Mouse (Mus musculus) bone marrow, adult 2 months (tissue): ENCODE results near the gene Adipor2. TPM values are rescaled to one million over a fixed set of nuclear protein-coding genes. Genes with fewer than 3 reads are reported as not detected.

Source experiments
- H3K27ac ChIP-seq: fragments of 200-500 bp; 2 replicates; pipeline ENCODE4 v1.5.1; 2012; ENCODE audit warnings: low read depth, mild to moderate bottlenecking, control low read depth, inconsistent platforms, low read length; ENCODE audit not compliant: control insufficient read depth, poor library complexity, insufficient read depth
- H3K4me1 ChIP-seq: fragments of 200-500 bp; 2 replicates; pipeline ENCODE4 v1.6.1; 2011; ENCODE audit warnings: low read length; ENCODE audit not compliant: control insufficient read depth, insufficient read depth
- H3K4me3 ChIP-seq: fragments of 200-500 bp; replicated peaks from 2 replicates; pipeline ENCODE3; 2011; ENCODE audit warnings: mild to moderate bottlenecking, low read depth, low read length, control low read depth; ENCODE audit not compliant: control insufficient read depth
- CTCF ChIP-seq: fragments of 200-500 bp; IDR thresholded peaks from 2 replicates; pipeline ENCODE4 v1.5.1; 2011; ENCODE audit warnings: low read length, control low read depth; ENCODE audit not compliant: control insufficient read depth, insufficient read depth
- POLR2A ChIP-seq: fragments of 200-500 bp; IDR thresholded peaks from 2 replicates; pipeline ENCODE4 v1.6.1; 2011; ENCODE audit warnings: low read depth, mild to moderate bottlenecking, control low read depth, low read length, borderline replicate concordance; ENCODE audit not compliant: control insufficient read depth
- WGBS: fragments of 180-500 bp; shearing (Covaris S2); methylation state at CpG from one replicate; pipeline ENCODE4 v1.1.7; 2018; 5-methylcytosine and 5-hydroxymethylcytosine counted together
- polyA plus RNA-seq: library from polyadenylated mRNA; stranded (reverse); fragments of >200 nt; gene quantifications from 2 replicates; pipeline ENCODE4 v1.2.4, GENCODE M21; 2011; ENCODE audit warnings: low replicate concordance; ENCODE audit not compliant: missing spikeins, insufficient read depth, insufficient read length

The Adipor2 gene
- polyA plus RNA-seq, 1 experiment, result 30.2 TPM

GRCm38 (mm10) chr6:119314751-119315476 is 102.6 kb downstream of the Adipor2 start:
- Histone ChIP-seq H3K4me3 (no peak overlapping the region), H3K4me1 (no peaks in the 10 kb centered on the region), H3K27ac (no peak overlapping the region)
- TF ChIP-seq CTCF (no peak), POLR2A (no peak)
- 42% methylated on average over 7 of the region's 7 CpGs for WGBS

GRCm38 (mm10) chr6:119313588-119314375 is 103.7 kb downstream of the Adipor2 start:
- Histone ChIP-seq H3K4me3 (no peak overlapping the region), H3K4me1 (no peaks in the 10 kb centered on the region), H3K27ac (no peak overlapping the region)
- TF ChIP-seq POLR2A (no peak), CTCF (no peak)
- 79% methylated on average over 14 of the region's 14 CpGs for WGBS

- no peak overlapping the region for H3K4me3 ChIP-seq
- WGBS, result 60% methylated on average over 3 of the region's 3 CpGs
- no peak overlapping the region for H3K27ac ChIP-seq
- TF ChIP-seq CTCF, result no peak
- TF ChIP-seq POLR2A, result no peak
- no peaks in the 10 kb centered on the region for H3K4me1 ChIP-seq
Observed at GRCm38 (mm10) chr6:119313096-119313495, 104.4 kb downstream of the Adipor2 start.

GRCm38 (mm10) chr6:119312381-119312780 is 105.1 kb downstream of the Adipor2 start:
- no peak for TF ChIP-seq CTCF
- no peak for TF ChIP-seq POLR2A
- H3K4me1 ChIP-seq, result no peaks in the 10 kb centered on the region
- WGBS, result 69% methylated on average over 6 of the region's 6 CpGs
- H3K27ac ChIP-seq, result no peak overlapping the region
- no peak overlapping the region for H3K4me3 ChIP-seq

GRCm38 (mm10) chr6:119310176-119310575 is 107.3 kb downstream of the Adipor2 start:
- Histone ChIP-seq H3K4me3 (no peak overlapping the region), H3K4me1 (no peaks in the 10 kb centered on the region), H3K27ac (no peak overlapping the region)
- no peak for TF ChIP-seq POLR2A
- TF ChIP-seq CTCF, result no peak
- 61% methylated on average over 9 of the region's 9 CpGs for WGBS

- 77% methylated on average over 10 of the region's 10 CpGs for WGBS
Observed at GRCm38 (mm10) chr6:119307867-119308413, 109.6 kb downstream of the Adipor2 start.

GRCm38 (mm10) chr6:119303331-119303730 is 114.2 kb downstream of the Adipor2 start:
- Histone ChIP-seq H3K27ac (no peak overlapping the region), H3K4me1 (no peaks in the 10 kb centered on the region), H3K4me3 (no peak overlapping the region)
- no peak for TF ChIP-seq POLR2A
- no peak for TF ChIP-seq CTCF
- 64% methylated on average over 6 of the region's 6 CpGs for WGBS

More at GRCm38 (mm10) chr6:119307867-119308413, 109.6 kb downstream of the Adipor2 start:
- no peak overlapping the region for H3K4me3 ChIP-seq
- H3K4me1 ChIP-seq, result no peaks in the 10 kb centered on the region
- TF ChIP-seq POLR2A (no peak), CTCF (no peak)
- H3K27ac ChIP-seq, result no peak overlapping the region

Other genes with a start within 250 kb of the Adipor2 start
- gene Dcp1b, start 242.5 kb downstream of the Adipor2 start, polyA plus RNA-seq, result 2.9 and 4.3 TPM in 2 replicates
- gene Cacna1c, start 221.3 kb downstream of the Adipor2 start, polyA plus RNA-seq, result 1.4 and 3.1 TPM in 2 replicates
- gene Cacna2d4, start 181.2 kb downstream of the Adipor2 start, polyA plus RNA-seq, result 0.16 and 7.1 TPM in 2 replicates
- gene Lrtm2, start 86.9 kb downstream of the Adipor2 start, polyA plus RNA-seq, result not detected in 2 replicates
- 12.8 and 22.8 TPM in 2 replicates for gene Fbxl14, start 62.0 kb upstream of the Adipor2 start, polyA plus RNA-seq
- not detected in 2 replicates for gene Wnt5b, start 126.6 kb upstream of the Adipor2 start, polyA plus RNA-seq